Mouse (Mus musculus): ENCODE data around the gene Pde11a.

GRCm38 (mm10) chr2:76330081-76330480 is 8.5 kb downstream of the Pde11a start:
- TF ChIP-seq CTCF (IDR thresholded peaks at IDR 0.05; ENCODE audit: low read depth, low read length) (no peak), TAL1 (conservative IDR thresholded peaks at IDR 0.05; ENCODE audit: low read depth, low read length) (no peak), GATA1 (IDR thresholded peaks at IDR 0.05; ENCODE audit: borderline replicate concordance, low read length) (no peak), GATA2 (IDR thresholded peaks at IDR 0.05; ENCODE audit: borderline replicate concordance, low read depth, low read length) (no peak)
